Mouse (Mus musculus) myocyte (in vitro differentiated cells): ENCODE data around the gene Dhrs13.

Source experiments
- CEBPB ChIP-seq: IDR thresholded peaks from 2 replicates; pipeline ENCODE4 v1.6.1; 2011; ENCODE audit warnings: mild to moderate bottlenecking, moderate library complexity; ENCODE audit not compliant: poor library complexity, insufficient read depth, severe bottlenecking
- E2F4 ChIP-seq: IDR thresholded peaks from one replicate; pipeline ENCODE4 v1.6.1; 2011; ENCODE audit warnings: mild to moderate bottlenecking, control low read depth, moderate library complexity; ENCODE audit not compliant: insufficient read depth
- MYOD1 ChIP-seq, 3 experiments: IDR thresholded peaks; one replicate each; pipeline ENCODE4 v1.6.1; 2011; ENCODE audit warnings: control low read depth in 2 of 3, low read depth in 2 of 3, mild to moderate bottlenecking in 2 of 3, moderate library complexity in 1 of 3; ENCODE audit not compliant: insufficient read length in 2 of 3, control insufficient read depth in 1 of 3
- POLR2A ChIP-seq: IDR thresholded peaks from one replicate; pipeline ENCODE4 v1.6.1; 2011; ENCODE audit warnings: low read depth, mild to moderate bottlenecking, control low read depth, moderate library complexity; ENCODE audit not compliant: insufficient read length
- SRF ChIP-seq: IDR thresholded peaks from one replicate; pipeline ENCODE4 v1.6.1; 2011; ENCODE audit warnings: low read depth; ENCODE audit not compliant: control insufficient read depth, insufficient read length
- TCF12 ChIP-seq: IDR thresholded peaks from one replicate; pipeline ENCODE4 v1.6.1; 2011; ENCODE audit warnings: mild to moderate bottlenecking, control low read depth; ENCODE audit not compliant: poor library complexity, insufficient read depth, severe bottlenecking
- USF1 ChIP-seq: IDR thresholded peaks from one replicate; pipeline ENCODE4 v1.6.1; 2011; ENCODE audit warnings: low read depth, mild to moderate bottlenecking, control low read depth, moderate library complexity

- TF ChIP-seq POLR2A (no peak), E2F4 (no peak), MYOD1 (IDR thresholded peaks at IDR 0.05; ENCODE audit: control insufficient read depth in 1 of 3, insufficient read length in 2 of 3, low read depth in 2 of 3) (no peak), CEBPB (no peak), USF1 (no peak), SRF (no peak), TCF12 (no peak)
Measured at GRCm38 (mm10) chr11:77995556-77995955, 36.5 kb upstream of the Dhrs13 start.
